Mouse (Mus musculus): ENCODE measurements around the gene Osbpl7.
A peak's percentile ranks its signal among the peaks of the same experiment; 100 is the strongest.

Osbpl7 gene

GRCm38 (mm10) chr11:97050216-97050943 is at the start of gene Osbpl7:
Gene Osbpl7, plus strand, starts transcription at chr11:97050628.
- peak; percentile 77 for DNase-seq (ENCODE audit: low read depth)

- no peak for DNase-seq (ENCODE audit: low read depth)
Observed at GRCm38 (mm10) chr11:97003170-97003569, 47.3 kb upstream of the Osbpl7 start.

GRCm38 (mm10) chr11:97007093-97007794 is 43.2 kb upstream of the Osbpl7 start:
- DNase-seq (ENCODE audit: low read depth) = peak; percentile 76

GRCm38 (mm10) chr11:97009198-97009790 is 41.1 kb upstream of the Osbpl7 start:
- no peak for DNase-seq (ENCODE audit: low read depth)

GRCm38 (mm10) chr11:97013121-97013670 is 37.2 kb upstream of the Osbpl7 start, which contains the start of gene Sp6:
Gene Sp6, plus strand, starts transcription at chr11:97013394.
- no peak for DNase-seq (ENCODE audit: low read depth)

GRCm38 (mm10) chr11:97017696-97018582 is 32.5 kb upstream of the Osbpl7 start:
- DNase-seq (ENCODE audit: low read depth) = peak; percentile 53

GRCm38 (mm10) chr11:97018583-97019344 is 31.7 kb upstream of the Osbpl7 start:
- peak; percentile 74 for DNase-seq (ENCODE audit: low read depth)

GRCm38 (mm10) chr11:97019345-97019708 is 31.1 kb upstream of the Osbpl7 start:
- no peak for DNase-seq (ENCODE audit: low read depth)

GRCm38 (mm10) chr11:97021121-97021765 is 29.2 kb upstream of the Osbpl7 start:
- peak; percentile 62 for DNase-seq (ENCODE audit: low read depth)

GRCm38 (mm10) chr11:97021873-97022484 is 28.4 kb upstream of the Osbpl7 start:
- DNase-seq (ENCODE audit: low read depth) = peak; percentile 88

GRCm38 (mm10) chr11:97024977-97025376 is 25.5 kb upstream of the Osbpl7 start:
- no peak for DNase-seq (ENCODE audit: low read depth)

GRCm38 (mm10) chr11:97025721-97026344 is 24.6 kb upstream of the Osbpl7 start:
- peak; percentile 95 for DNase-seq (ENCODE audit: low read depth)

- DNase-seq (ENCODE audit: low read depth) = peak; percentile 93
Observed at GRCm38 (mm10) chr11:97029686-97030417, 20.6 kb upstream of the Osbpl7 start, which contains the start of gene Scrn2. Gene Scrn2, plus strand, starts transcription at chr11:97029938.

- no peak for DNase-seq (ENCODE audit: low read depth)
Observed at GRCm38 (mm10) chr11:97030426-97030825, 20.0 kb upstream of the Osbpl7 start.

GRCm38 (mm10) chr11:97031977-97032376 is 18.5 kb upstream of the Osbpl7 start:
- DNase-seq (ENCODE audit: low read depth) = no peak

GRCm38 (mm10) chr11:97032499-97032898 is 17.9 kb upstream of the Osbpl7 start:
- no peak for DNase-seq (ENCODE audit: low read depth)

GRCm38 (mm10) chr11:97033781-97034180 is 16.6 kb upstream of the Osbpl7 start:
- no peak for DNase-seq (ENCODE audit: low read depth)

- DNase-seq (ENCODE audit: low read depth) = no peak
Observed at GRCm38 (mm10) chr11:97036141-97036540, 14.3 kb upstream of the Osbpl7 start.

- no peak for DNase-seq (ENCODE audit: low read depth)
Observed at GRCm38 (mm10) chr11:97038881-97039280, 11.5 kb upstream of the Osbpl7 start.

All from induced T-regulatory cell, adult 2 months (primary cell).